Mouse (Mus musculus): ENCODE results near the gene Atxn7l2. TPM values are rescaled to one million over a fixed set of nuclear protein-coding genes. Genes with fewer than 3 reads are reported as not detected.

The Atxn7l2 gene
- total and polyA plus RNA-seq, 3 experiments: 3.8 to 13.3 (median 4.2) TPM

DNA sequence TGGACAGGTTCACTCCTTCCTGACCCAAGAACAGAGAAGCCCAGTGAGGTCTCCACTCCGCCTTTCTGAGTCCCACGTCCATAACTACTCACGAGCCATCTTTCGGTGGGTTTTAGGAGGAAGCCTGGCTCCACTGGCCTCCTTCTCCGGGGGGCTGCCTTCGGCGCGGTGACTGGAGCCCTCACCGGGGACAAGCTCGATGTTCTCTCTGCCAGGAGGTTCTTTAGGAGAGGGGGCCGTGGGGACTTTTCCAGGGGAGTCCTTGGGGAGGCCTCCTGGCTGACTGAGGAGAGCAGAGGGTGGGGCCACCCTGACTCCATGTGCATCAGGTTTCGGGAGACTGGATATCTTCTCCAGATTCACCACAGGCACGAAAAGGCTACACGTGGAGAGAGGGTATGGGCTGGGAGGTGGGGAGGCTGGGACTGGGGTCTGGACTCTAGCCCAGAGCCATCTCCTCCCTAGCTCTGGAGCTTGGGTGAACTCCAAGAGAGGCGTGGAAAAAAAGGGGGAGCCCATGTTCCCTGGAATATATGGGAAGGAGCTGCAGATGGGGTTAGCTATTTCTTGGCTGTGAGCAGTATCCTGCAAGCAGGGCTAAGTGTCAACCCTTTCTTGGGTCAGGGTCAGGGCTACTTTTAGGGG, 3.9 kb downstream of the Atxn7l2 start:
- peaks cover 5 to 26% of the 10 kb centered on the region in 2 experiments; a peak in 3 of 4 replicates for H3K4me1 ChIP-seq (ENCODE audit: control insufficient read depth in 1 of 2, insufficient read depth in 2 of 2)
- no peak overlapping the region for H3K27ac ChIP-seq (ENCODE audit: insufficient read depth, low read depth)
- H3K36me3 ChIP-seq (replicated peaks in 1 of 2; ENCODE audit: control insufficient read depth in 1 of 2, insufficient read depth in 1 of 2, low read length in 1 of 2): peaks cover 24 to 64% of the 10 kb centered on the region in 2 experiments
- H3K4me2 ChIP-seq (ENCODE audit: insufficient read depth, low read depth, poor library complexity, severe bottlenecking): no peak overlapping the region
- no peak for TF ChIP-seq NELFE (IDR thresholded peaks at IDR 0.05; ENCODE audit: low read depth, low read length)
- no peak for TF ChIP-seq PAX5 (IDR thresholded peaks at IDR 0.05; ENCODE audit: low read length)
- no peak for TF ChIP-seq IRF4 (IDR thresholded peaks at IDR 0.05; ENCODE audit: low read depth, low read length)
- no peak for TF ChIP-seq JUN (IDR thresholded peaks at IDR 0.05; ENCODE audit: insufficient read depth, low read depth, low read length)
- TF ChIP-seq HCFC1 (IDR thresholded peaks at IDR 0.05; ENCODE audit: low read depth, low read length): no peak
- no peak for TF ChIP-seq MAFK (IDR thresholded peaks at IDR 0.05; ENCODE audit: insufficient replicate concordance, low read length)
- TF ChIP-seq RCOR1 (conservative IDR thresholded peaks at IDR 0.05; ENCODE audit: low read depth, low read length): no peak
- TF ChIP-seq UBTF (IDR thresholded peaks at IDR 0.05; ENCODE audit: low read depth, low read length): no peak
- no peak for TF ChIP-seq RAD21 (IDR thresholded peaks at IDR 0.05; ENCODE audit: low read depth, low read length)
- no peak for TF ChIP-seq ZC3H11A (IDR thresholded peaks at IDR 0.05; ENCODE audit: low read depth, low read length)
- no peak for TF ChIP-seq TCF12 (IDR thresholded peaks at IDR 0.05; ENCODE audit: low read depth, low read length)
- TF ChIP-seq USF1 (IDR thresholded peaks at IDR 0.05; ENCODE audit: low read depth, low read length): no peak
- TF ChIP-seq CHD1 (IDR thresholded peaks at IDR 0.05; ENCODE audit: low read depth, low read length): no peak
- TF ChIP-seq CHD2 (IDR thresholded peaks at IDR 0.05; ENCODE audit: low read length): no peak
- TF ChIP-seq EP300 (IDR thresholded peaks at IDR 0.05; ENCODE audit: low read length): no peak
- TF ChIP-seq JUND (conservative IDR thresholded peaks at IDR 0.05; ENCODE audit: low read depth, low read length): no peak
- no peak for TF ChIP-seq ETS1 (conservative IDR thresholded peaks at IDR 0.05; ENCODE audit: low read depth, low read length)
- TF ChIP-seq SIN3A (IDR thresholded peaks at IDR 0.05; ENCODE audit: low read length): no peak
- TF ChIP-seq USF2 (conservative IDR thresholded peaks at IDR 0.05; ENCODE audit: low read depth, low read length): no peak
- no peak for TF ChIP-seq NRF1 (IDR thresholded peaks at IDR 0.05; ENCODE audit: low read depth, low read length)
- no peak overlapping the region for H3K9ac ChIP-seq (ENCODE audit: insufficient read depth, low read depth)
- peaks cover 8% of the 10 kb centered on the region for H3K27me3 ChIP-seq (replicated peaks)
- no peaks in the 10 kb centered on the region for H3K79me2 ChIP-seq (replicated peaks; ENCODE audit: control insufficient read depth, extremely low read depth, insufficient read depth, poor library complexity, severe bottlenecking)
- dilution Hi-C loops (cut with MboI; ENCODE audit: extremely low pct_ligation_motif_present, extremely low pct_unique_long_range_greater_than_20kb, low sequenced_read_pairs): no loop called here
- in situ Hi-C loops (cut with MboI; ENCODE audit: low pct_ligation_motif_present, low pct_unique_long_range_greater_than_20kb, low sequenced_read_pairs): loop anchor here (5.0 kb wide), 1 partner anchor 40 kb away; no protein-coding TSS in a partner anchor
- DNase-seq (ENCODE audit: extremely low read depth): no peak
- no peaks in the 10 kb centered on the region for H3K9me3 ChIP-seq (replicated peaks; ENCODE audit: low read length)
- H3K4me3 ChIP-seq (replicated peaks in 1 of 3; ENCODE audit: low read depth in 2 of 3, low read length in 2 of 3, poor library complexity in 1 of 3): no peak overlapping the region

DNA sequence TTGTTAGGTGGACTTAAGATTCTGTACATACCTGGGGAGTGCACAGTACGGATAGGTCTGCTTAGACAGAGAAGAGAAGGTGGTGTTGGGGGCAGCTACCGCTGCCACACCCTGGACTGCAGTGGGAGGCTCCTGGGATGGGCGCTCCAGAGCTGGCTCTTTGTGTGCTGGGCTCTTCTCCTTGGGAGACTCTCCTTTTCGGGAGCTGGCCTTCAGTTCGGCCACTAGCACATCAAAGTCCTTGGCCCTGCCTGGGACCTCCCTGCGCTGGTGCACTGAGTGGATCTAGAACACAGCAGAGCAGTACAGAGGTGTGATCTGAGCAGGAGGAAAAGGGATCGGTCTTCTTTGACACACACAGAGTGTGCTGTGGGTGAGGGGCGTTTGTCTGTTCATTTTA, 5.1 kb downstream of the Atxn7l2 start:
- Histone ChIP-seq H3K9ac (ENCODE audit: insufficient read depth, low read depth) (no peak overlapping the region), H3K4me2 (ENCODE audit: insufficient read depth, low read depth, poor library complexity, severe bottlenecking) (no peak overlapping the region), H3K36me3 (replicated peaks in 1 of 2; ENCODE audit: control insufficient read depth in 1 of 2, insufficient read depth in 1 of 2, low read length in 1 of 2) (peaks cover 24 to 67% of the 10 kb centered on the region in 2 experiments), H3K9me3 (replicated peaks; ENCODE audit: low read length) (no peaks in the 10 kb centered on the region), H3K27ac (ENCODE audit: insufficient read depth, low read depth) (no peak overlapping the region), H3K4me3 (replicated peaks in 1 of 3; ENCODE audit: low read depth in 2 of 3, low read length in 2 of 3, poor library complexity in 1 of 3) (no peak overlapping the region), H3K79me2 (replicated peaks; ENCODE audit: control insufficient read depth, extremely low read depth, insufficient read depth, poor library complexity, severe bottlenecking) (no peaks in the 10 kb centered on the region), H3K4me1 (ENCODE audit: control insufficient read depth in 1 of 2, insufficient read depth in 2 of 2) (peaks cover 5 to 30% of the 10 kb centered on the region in 2 experiments; a peak in 3 of 4 replicates), H3K27me3 (replicated peaks) (no peaks in the 10 kb centered on the region)
- no peak for DNase-seq (ENCODE audit: extremely low read depth)
- TF ChIP-seq MAX (IDR thresholded peaks at IDR 0.05; ENCODE audit: low read length) (no peak), POLR2A (IDR thresholded peaks at IDR 0.05; ENCODE audit: low read depth, low read length) (no peak), MAFK (IDR thresholded peaks at IDR 0.05; ENCODE audit: insufficient replicate concordance, low read length) (no peak), ZKSCAN1 (IDR thresholded peaks at IDR 0.05; ENCODE audit: borderline replicate concordance, low read depth, low read length) (no peak), RAD21 (IDR thresholded peaks at IDR 0.05; ENCODE audit: low read depth, low read length) (no peak), HCFC1 (IDR thresholded peaks at IDR 0.05; ENCODE audit: low read depth, low read length) (no peak), NELFE (IDR thresholded peaks at IDR 0.05; ENCODE audit: low read depth, low read length) (no peak), POLR2AphosphoS2 (IDR thresholded peaks at IDR 0.05; ENCODE audit: low read depth, low read length) (no peak), ELF1 (IDR thresholded peaks at IDR 0.05; ENCODE audit: low read depth, low read length) (no peak), CHD2 (IDR thresholded peaks at IDR 0.05; ENCODE audit: low read length) (no peak), ETS1 (conservative IDR thresholded peaks at IDR 0.05; ENCODE audit: low read depth, low read length) (no peak), CTCF (conservative IDR thresholded peaks at IDR 0.05 in 1 of 2, IDR thresholded peaks at IDR 0.05 in 1 of 2; ENCODE audit: low read depth in 2 of 2, low read length in 2 of 2) (no peak), MXI1 (IDR thresholded peaks at IDR 0.05; ENCODE audit: low read depth, low read length) (no peak), IRF4 (IDR thresholded peaks at IDR 0.05; ENCODE audit: low read depth, low read length) (no peak), MEF2A (IDR thresholded peaks at IDR 0.05; ENCODE audit: borderline replicate concordance, low read depth, low read length) (no peak)
- dilution Hi-C loops (cut with MboI; ENCODE audit: extremely low pct_ligation_motif_present, extremely low pct_unique_long_range_greater_than_20kb, low sequenced_read_pairs) (no loop called here), in situ Hi-C loops (cut with MboI; ENCODE audit: low pct_ligation_motif_present, low pct_unique_long_range_greater_than_20kb, low sequenced_read_pairs) (loop anchor here (5.0 kb wide), 1 partner anchor 38 kb away; no protein-coding TSS in a partner anchor)

All from CH12.LX (cell line).